Mouse (Mus musculus) limb, embryonic 15.5 days (tissue): ENCODE data around the gene Spred2. TPM values are rescaled to one million over a fixed set of nuclear protein-coding genes. Genes with fewer than 3 reads are reported as not detected.

Experiments
- ATAC-seq: fragments of 200-750 bp; cut with Nextera tagmentation; 2 replicates; pipeline ENCODE4 v1.8.0; 2017; ENCODE audit warnings: low read depth, moderate TSS enrichment; ENCODE audit not compliant: insufficient number of reproducible peaks, low FRiP score, low TSS enrichment
- H3K27ac ChIP-seq: fragments of 300-500 bp; sonication (generic); 2 replicates; pipeline ENCODE4 v1.5.1; 2015; ENCODE audit warnings: moderate library complexity, mild to moderate bottlenecking, inconsistent platforms
- H3K27me3 ChIP-seq: fragments of 300-500 bp; sonication (generic); 2 replicates; pipeline ENCODE4 v1.6.1; 2015; ENCODE audit warnings: inconsistent platforms
- H3K36me3 ChIP-seq: fragments of 300-500 bp; sonication (generic); 2 replicates; pipeline ENCODE4 v1.6.1; 2015; ENCODE audit warnings: inconsistent platforms
- H3K4me1 ChIP-seq: fragments of 300-500 bp; sonication (generic); 2 replicates; pipeline ENCODE4 v1.6.1; 2015; ENCODE audit warnings: inconsistent platforms
- H3K4me2 ChIP-seq: fragments of 300-500 bp; sonication (generic); 2 replicates; pipeline ENCODE4 v1.6.1; 2015; ENCODE audit warnings: mild to moderate bottlenecking, inconsistent platforms
- H3K4me3 ChIP-seq: fragments of 300-500 bp; sonication (generic); 2 replicates; pipeline ENCODE4 v1.5.1; 2015; ENCODE audit warnings: mild to moderate bottlenecking, inconsistent platforms
- H3K9ac ChIP-seq: fragments of 300-500 bp; sonication (generic); 2 replicates; pipeline ENCODE4 v1.6.1; 2015; ENCODE audit warnings: inconsistent platforms
- H3K9me3 ChIP-seq: fragments of 300-500 bp; sonication (generic); 2 replicates; pipeline ENCODE4 v1.6.1; 2016; ENCODE audit warnings: inconsistent platforms
- WGBS: fragments of 180-500 bp; shearing (Covaris S2); methylation state at CpG from one replicate; pipeline ENCODE4 v1.1.7; 2015; 5-methylcytosine and 5-hydroxymethylcytosine counted together
- polyA plus RNA-seq: library from polyadenylated mRNA; unstranded; fragments of >200 nt; fragmentation: Nextera tagmentation; extraction: Ambion mirVana; gene quantifications from 2 replicates; pipeline ENCODE4 v1.2.1, GENCODE M21; 2015

The Spred2 gene
- polyA plus RNA-seq, 1 experiment from 2014 or later, result 8.9 TPM

DNA sequence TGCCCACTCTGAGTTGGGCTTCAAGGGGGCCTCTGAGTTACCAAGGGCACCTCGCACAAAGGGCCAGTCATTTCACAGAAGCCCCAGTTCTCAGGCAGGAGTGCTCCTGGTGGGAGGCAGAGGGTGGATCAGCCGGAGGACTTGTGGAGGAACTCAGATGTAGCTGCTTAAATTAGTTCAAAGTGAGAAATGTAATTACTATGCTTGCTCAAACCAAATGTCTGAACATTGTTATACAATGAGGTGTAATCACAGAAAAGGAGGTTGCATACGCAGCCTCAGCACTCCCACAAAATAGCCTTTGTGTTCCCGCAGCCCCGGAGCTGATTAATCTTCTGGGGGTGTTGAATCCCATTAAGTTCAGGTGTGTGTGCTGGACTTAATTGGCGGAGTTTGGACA is 20.5 kb downstream of the Spred2 start:
- no peaks in the 10 kb centered on the region for H3K27me3 ChIP-seq
- no peaks in the 10 kb centered on the region for H3K36me3 ChIP-seq
- H3K27ac ChIP-seq, result no peak overlapping the region
- H3K4me2 ChIP-seq, result no peak overlapping the region
- no peak for ATAC-seq
- H3K4me1 ChIP-seq, result peaks cover 33% of the 10 kb centered on the region
- H3K9me3 ChIP-seq, result no peaks in the 10 kb centered on the region
- no peak overlapping the region for H3K4me3 ChIP-seq
- no peak overlapping the region for H3K9ac ChIP-seq
- WGBS, result 82% methylated on average over 6 of the region's 6 CpGs

DNA sequence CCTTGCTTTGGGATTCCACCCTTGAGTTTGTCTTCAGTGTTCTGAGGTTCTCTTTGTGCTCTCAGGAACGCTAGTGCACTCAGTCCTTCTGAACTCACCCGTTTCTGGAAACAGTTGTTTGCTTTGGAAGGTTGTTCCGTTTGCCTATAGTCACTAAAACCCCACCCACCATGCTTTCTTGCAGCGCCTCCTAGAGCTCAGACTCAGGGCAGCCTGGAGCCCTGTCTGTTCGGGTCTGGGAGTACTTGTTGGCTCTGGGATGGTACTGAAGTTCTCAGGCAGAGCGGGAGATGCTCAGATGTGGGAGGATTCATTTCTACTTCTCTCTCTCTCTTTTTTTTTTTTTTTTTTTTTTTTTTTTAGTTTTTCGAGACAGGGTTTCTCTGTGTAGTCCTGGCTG is 22.5 kb downstream of the Spred2 start:
- H3K27me3 ChIP-seq, result no peaks in the 10 kb centered on the region
- no peak overlapping the region for H3K4me3 ChIP-seq
- H3K4me1 ChIP-seq, result peaks cover 34% of the 10 kb centered on the region
- ATAC-seq, result no peak
- WGBS, result 86% methylated on average over 6 of the region's 7 CpGs
- no peak overlapping the region for H3K27ac ChIP-seq
- H3K9ac ChIP-seq, result no peak overlapping the region
- H3K36me3 ChIP-seq, result no peaks in the 10 kb centered on the region
- H3K9me3 ChIP-seq, result no peaks in the 10 kb centered on the region
- no peak overlapping the region for H3K4me2 ChIP-seq

DNA sequence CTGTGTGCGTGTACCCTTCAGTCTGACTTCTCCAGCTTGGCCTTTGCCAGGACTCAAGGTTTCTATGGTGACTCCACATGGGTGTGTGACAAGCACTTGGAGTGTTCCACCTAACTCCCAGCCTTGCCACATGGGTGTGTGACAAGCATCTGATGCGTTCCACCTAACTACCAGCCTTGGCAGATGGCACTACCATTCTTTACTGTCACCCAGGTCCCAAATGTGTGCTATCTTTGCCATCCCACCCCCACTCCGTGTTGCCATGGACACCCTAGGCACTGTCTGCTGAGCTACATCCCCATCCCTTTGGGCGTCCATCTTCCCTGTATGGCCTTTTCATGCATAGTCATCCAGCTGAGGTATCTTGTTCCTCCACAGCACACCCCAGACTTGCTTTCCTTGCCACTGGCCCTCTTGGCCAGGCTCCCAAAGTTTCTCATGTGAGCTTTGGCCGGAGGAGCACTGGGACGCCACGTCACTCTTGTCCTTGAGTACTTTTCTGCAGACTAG is 23.5 kb downstream of the Spred2 start:
- 80% methylated on average over 7 of the region's 7 CpGs for WGBS
- no peak overlapping the region for H3K4me3 ChIP-seq
- peaks cover 32% of the 10 kb centered on the region for H3K4me1 ChIP-seq
- no peak overlapping the region for H3K9ac ChIP-seq
- no peak overlapping the region for H3K4me2 ChIP-seq
- H3K27ac ChIP-seq, result no peak overlapping the region
- H3K9me3 ChIP-seq, result no peaks in the 10 kb centered on the region
- no peaks in the 10 kb centered on the region for H3K27me3 ChIP-seq
- no peak for ATAC-seq
- H3K36me3 ChIP-seq, result no peaks in the 10 kb centered on the region

DNA sequence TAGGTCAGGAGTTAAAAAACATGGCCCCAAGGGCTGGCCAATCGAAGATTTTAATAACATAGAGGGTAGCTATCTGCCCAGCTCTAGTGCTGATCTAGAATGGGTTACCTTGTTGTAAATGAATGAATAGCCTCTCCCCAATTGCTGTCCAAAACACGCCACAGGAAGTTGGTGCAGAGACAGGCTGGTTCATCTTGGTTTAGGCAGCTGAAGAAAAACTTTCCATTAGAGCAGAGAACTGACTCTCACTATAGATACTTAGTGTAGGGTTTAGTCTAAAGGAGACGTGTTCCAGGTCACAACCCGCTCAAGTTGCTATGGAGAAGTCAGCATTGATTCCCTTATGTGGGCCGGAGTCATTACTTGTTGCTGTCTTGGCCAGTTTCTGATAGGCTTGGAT is 25.6 kb downstream of the Spred2 start:
- no peak overlapping the region for H3K9ac ChIP-seq
- no peaks in the 10 kb centered on the region for H3K36me3 ChIP-seq
- H3K4me2 ChIP-seq, result no peak overlapping the region
- no peaks in the 10 kb centered on the region for H3K27me3 ChIP-seq
- 71% methylated on average over 5 of the region's 5 CpGs for WGBS
- H3K4me1 ChIP-seq, result peaks cover 38% of the 10 kb centered on the region
- ATAC-seq, result no peak
- no peak overlapping the region for H3K4me3 ChIP-seq
- no peaks in the 10 kb centered on the region for H3K9me3 ChIP-seq
- H3K27ac ChIP-seq, result 0 out of 2 replicates have a peak overlapping the region, but pooled peaks have one; percentile 63

DNA sequence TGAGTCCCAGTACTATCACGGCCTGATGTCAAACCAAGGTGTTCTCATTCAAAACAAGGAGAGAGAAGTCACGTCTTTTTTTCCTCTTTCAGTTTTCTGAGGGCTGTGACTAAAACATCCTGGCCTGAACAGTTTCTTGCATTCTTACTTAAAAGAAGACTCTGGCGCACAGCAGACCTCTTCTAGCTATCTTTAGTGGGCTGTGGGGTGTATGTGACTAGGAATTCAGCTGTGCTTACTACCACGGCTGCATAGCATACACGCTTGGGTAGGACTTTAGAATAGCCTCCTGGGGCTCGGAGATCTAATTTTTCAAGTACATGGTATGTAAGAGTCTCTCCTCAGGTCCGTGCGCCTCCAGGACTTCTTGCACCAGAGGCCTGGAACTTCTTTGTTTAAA is 26.0 kb downstream of the Spred2 start:
- no peaks in the 10 kb centered on the region for H3K36me3 ChIP-seq
- H3K4me2 ChIP-seq, result no peak overlapping the region
- WGBS, result 60% methylated on average over 8 of the region's 8 CpGs
- H3K27me3 ChIP-seq, result no peaks in the 10 kb centered on the region
- no peaks in the 10 kb centered on the region for H3K9me3 ChIP-seq
- peaks cover 42% of the 10 kb centered on the region for H3K4me1 ChIP-seq
- ATAC-seq, result no peak
- peak overlapping the region; percentile 63; the same call in 1 of the 2 replicates for H3K27ac ChIP-seq
- H3K4me3 ChIP-seq, result no peak overlapping the region
- no peak overlapping the region for H3K9ac ChIP-seq

DNA sequence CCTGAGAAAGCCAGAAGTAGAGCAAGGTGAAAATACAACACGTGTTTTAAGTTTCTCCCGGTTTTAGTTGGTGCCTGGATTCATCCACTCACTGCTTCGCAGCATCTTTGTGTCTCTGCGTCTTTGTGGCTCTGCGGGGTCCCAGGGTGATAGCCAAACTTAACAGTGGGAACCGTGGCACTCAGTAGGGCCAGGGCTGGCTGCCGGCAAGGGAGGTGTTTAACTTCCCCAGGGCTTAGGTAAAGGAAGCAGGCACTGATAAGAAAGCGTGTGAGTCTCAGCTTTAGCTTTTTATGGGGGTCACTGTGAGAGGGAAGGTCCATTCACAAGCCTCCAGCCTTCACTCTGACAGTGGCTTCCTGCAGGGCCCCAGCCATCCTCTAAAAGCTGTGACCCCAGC is 28.8 kb downstream of the Spred2 start:
- Histone ChIP-seq H3K9ac (no peak overlapping the region), H3K4me3 (no peak overlapping the region), H3K36me3 (no peaks in the 10 kb centered on the region), H3K4me2 (no peak overlapping the region), H3K4me1 (peaks cover 40% of the 10 kb centered on the region), H3K9me3 (no peaks in the 10 kb centered on the region), H3K27ac (no peak overlapping the region), H3K27me3 (no peaks in the 10 kb centered on the region)
- WGBS, result 35% methylated on average over 8 of the region's 8 CpGs
- no peak for ATAC-seq

DNA sequence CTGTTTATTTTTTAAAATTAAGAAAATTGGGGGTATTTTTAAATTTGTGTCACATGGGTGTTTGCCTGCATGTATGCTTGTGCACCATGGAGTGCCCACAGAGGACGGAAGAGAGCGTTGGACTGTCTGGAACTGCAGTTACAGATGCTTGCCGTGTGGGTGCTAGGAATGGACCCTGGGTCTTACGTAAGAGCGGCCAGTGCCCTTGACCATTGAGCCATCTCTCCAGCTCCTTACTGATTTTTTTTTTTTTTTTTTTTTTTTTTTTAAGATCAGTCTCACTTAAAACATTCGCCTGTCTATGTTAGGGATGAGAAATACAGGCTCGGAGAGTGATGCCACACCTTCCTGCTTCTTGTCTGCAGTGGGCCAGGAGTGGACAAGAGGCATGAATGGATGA is 29.7 kb downstream of the Spred2 start:
- H3K27me3 ChIP-seq, result no peaks in the 10 kb centered on the region
- H3K9me3 ChIP-seq, result no peaks in the 10 kb centered on the region
- H3K4me3 ChIP-seq, result no peak overlapping the region
- H3K4me2 ChIP-seq, result no peak overlapping the region
- peaks cover 36% of the 10 kb centered on the region for H3K4me1 ChIP-seq
- WGBS, result 93% methylated on average over 7 of the region's 7 CpGs
- H3K36me3 ChIP-seq, result no peaks in the 10 kb centered on the region
- no peak overlapping the region for H3K27ac ChIP-seq
- H3K9ac ChIP-seq, result no peak overlapping the region
- ATAC-seq, result no peak

DNA sequence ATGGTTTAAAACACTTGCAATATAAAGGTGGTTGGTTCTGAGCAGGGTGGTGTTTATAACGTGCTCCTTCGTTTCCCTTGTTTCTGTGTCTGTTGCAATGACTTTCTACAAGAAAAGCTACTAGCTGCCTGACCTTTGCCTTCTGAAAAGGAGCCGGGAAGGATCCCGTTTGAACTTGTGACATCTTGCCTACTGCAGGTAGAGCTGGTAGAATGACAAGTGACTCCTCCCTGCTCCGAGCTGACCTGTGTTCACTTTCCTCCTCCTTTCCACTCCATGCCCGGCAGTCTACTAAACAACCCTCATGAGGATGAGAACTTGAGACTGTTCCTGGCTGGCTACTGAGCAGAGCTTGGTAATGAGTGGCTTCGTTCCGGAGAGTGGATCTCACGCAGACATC is 30.9 kb downstream of the Spred2 start:
- Histone ChIP-seq H3K9me3 (no peaks in the 10 kb centered on the region), H3K27me3 (no peaks in the 10 kb centered on the region), H3K27ac (no peak overlapping the region), H3K4me1 (peaks cover 26% of the 10 kb centered on the region), H3K9ac (no peak overlapping the region), H3K4me3 (no peak overlapping the region), H3K36me3 (no peaks in the 10 kb centered on the region), H3K4me2 (no peak overlapping the region)
- ATAC-seq, result no peak
- WGBS, result 49% methylated on average over 9 of the region's 9 CpGs

DNA sequence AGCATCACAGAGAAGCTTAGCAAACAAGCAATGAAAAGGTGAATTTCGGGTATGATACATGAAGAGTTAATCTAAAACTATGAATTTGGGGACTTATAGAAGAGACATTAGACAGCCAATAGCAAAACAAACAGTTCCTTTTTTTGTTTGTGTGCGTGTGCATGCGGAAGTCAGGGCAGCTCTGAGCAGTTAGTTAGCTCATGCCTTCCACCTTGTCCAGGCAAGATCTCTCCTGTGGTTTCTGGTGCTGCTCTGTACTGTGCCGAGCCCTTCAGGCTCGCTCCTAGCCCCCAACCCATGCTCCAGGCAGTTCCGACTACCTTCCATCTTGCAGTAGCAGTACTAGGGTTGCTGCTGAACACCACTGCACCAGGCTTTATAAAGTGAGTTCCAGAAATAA is 31.5 kb downstream of the Spred2 start:
- no peaks in the 10 kb centered on the region for H3K36me3 ChIP-seq
- no peak overlapping the region for H3K4me2 ChIP-seq
- H3K9me3 ChIP-seq, result no peaks in the 10 kb centered on the region
- 71% methylated on average over 6 of the region's 6 CpGs for WGBS
- no peak for ATAC-seq
- H3K27ac ChIP-seq, result no peak overlapping the region
- no peaks in the 10 kb centered on the region for H3K27me3 ChIP-seq
- no peak overlapping the region for H3K9ac ChIP-seq
- H3K4me3 ChIP-seq, result no peak overlapping the region
- peaks cover 23% of the 10 kb centered on the region for H3K4me1 ChIP-seq

DNA sequence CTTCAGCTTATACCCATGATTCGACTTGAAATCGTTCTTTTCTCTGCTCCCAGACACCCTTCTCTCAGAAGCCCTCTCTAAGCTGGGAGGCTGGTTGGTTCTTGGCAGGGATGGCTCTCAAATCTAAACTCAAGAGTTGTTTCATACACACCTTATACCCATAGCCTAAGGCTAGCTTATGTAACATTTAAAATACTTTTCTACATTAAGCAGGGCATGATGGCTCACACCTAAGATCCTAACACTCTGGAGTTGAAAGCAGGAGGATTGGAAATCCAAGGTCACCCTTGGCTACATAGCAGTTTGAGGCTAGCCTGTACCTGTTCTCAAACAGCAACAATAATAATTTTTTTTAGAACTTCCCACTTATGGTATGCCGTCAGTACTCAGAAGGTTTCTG is 34.8 kb downstream of the Spred2 start:
- H3K4me2 ChIP-seq, result no peak overlapping the region
- peaks cover 39% of the 10 kb centered on the region for H3K4me1 ChIP-seq
- no peak for ATAC-seq
- H3K36me3 ChIP-seq, result no peaks in the 10 kb centered on the region
- WGBS, result 74% methylated on average over 3 of the region's 3 CpGs
- no peak overlapping the region for H3K27ac ChIP-seq
- no peaks in the 10 kb centered on the region for H3K9me3 ChIP-seq
- no peaks in the 10 kb centered on the region for H3K27me3 ChIP-seq
- H3K9ac ChIP-seq, result no peak overlapping the region
- H3K4me3 ChIP-seq, result no peak overlapping the region

DNA sequence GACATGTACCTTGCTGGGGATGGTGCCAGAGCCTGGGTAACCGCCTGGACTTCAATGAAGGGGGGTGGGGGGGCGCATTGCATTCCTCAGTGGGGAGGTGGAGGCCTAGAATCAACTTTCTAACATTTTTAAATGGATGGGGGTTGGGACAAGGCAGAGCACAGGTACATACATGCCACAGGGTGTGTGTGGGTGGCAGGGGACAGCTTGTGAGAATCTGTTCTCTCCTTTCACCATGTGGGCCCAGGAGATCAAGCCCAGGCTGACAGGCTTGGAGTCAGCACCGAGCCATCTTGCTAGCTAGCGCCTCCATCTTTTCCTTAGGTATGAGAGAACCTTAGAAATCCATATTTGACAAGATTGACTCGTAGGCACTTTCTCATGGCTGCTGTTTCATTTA is 35.7 kb downstream of the Spred2 start:
- H3K36me3 ChIP-seq, result no peaks in the 10 kb centered on the region
- peaks cover 45% of the 10 kb centered on the region for H3K4me1 ChIP-seq
- no peaks in the 10 kb centered on the region for H3K27me3 ChIP-seq
- H3K4me2 ChIP-seq, result no peak overlapping the region
- no peak overlapping the region for H3K27ac ChIP-seq
- no peak overlapping the region for H3K9ac ChIP-seq
- ATAC-seq, result no peak
- no peaks in the 10 kb centered on the region for H3K9me3 ChIP-seq
- no peak overlapping the region for H3K4me3 ChIP-seq
- 65% methylated on average over 5 of the region's 5 CpGs for WGBS

DNA sequence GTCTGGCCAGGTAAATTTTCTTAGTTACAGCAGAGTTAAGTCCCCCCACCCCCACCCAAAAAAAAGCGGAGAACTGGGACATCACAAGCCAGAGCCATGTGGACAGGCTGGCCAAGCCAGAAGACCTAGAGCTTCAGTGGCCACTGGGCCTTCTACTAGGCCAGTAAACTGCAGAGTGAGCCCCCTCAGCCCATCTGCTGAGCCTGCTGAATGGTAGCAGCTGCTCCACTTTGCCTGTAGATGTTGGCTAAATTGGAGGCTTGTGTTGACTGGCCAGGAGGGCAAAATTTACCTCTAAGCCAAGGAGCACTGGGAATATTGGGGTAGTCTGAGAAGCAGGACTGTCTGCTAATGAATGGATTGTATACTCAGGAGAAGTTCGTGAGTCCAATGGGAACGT is 36.4 kb downstream of the Spred2 start:
- no peak overlapping the region for H3K9ac ChIP-seq
- no peaks in the 10 kb centered on the region for H3K36me3 ChIP-seq
- no peaks in the 10 kb centered on the region for H3K9me3 ChIP-seq
- no peak overlapping the region for H3K4me2 ChIP-seq
- H3K27me3 ChIP-seq, result no peaks in the 10 kb centered on the region
- WGBS, result 72% methylated on average over 3 of the region's 3 CpGs
- no peak overlapping the region for H3K4me3 ChIP-seq
- peaks cover 47% of the 10 kb centered on the region for H3K4me1 ChIP-seq
- H3K27ac ChIP-seq, result no peak overlapping the region
- ATAC-seq, result no peak

DNA sequence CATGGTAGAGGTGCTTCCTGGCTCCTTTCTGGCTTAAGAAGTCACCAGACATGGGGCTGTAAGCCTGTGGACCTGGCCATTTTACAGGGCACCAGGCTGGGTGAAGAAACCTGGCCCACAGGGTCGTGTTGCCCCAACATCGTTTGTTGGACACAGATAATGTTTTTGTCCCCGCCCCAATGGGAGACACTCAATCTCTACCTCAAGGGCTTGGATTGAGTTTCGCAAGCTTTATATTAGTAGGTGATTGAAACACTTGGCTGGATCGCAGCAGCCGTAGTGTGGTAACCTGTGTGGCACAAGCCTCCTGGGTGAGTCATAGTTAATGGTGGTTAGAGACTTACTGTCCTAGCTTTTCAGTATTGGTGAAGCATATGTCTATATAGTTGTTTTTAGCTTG is 36.9 kb downstream of the Spred2 start:
- Histone ChIP-seq H3K4me1 (peaks cover 48% of the 10 kb centered on the region), H3K27ac (no peak overlapping the region), H3K4me2 (no peak overlapping the region), H3K9me3 (no peaks in the 10 kb centered on the region), H3K36me3 (no peaks in the 10 kb centered on the region), H3K9ac (no peak overlapping the region), H3K27me3 (no peaks in the 10 kb centered on the region), H3K4me3 (no peak overlapping the region)
- ATAC-seq, result no peak
- WGBS, result 77% methylated on average over 6 of the region's 6 CpGs
